Mouse (Mus musculus): ENCODE results near the gene Lztr1.

Lztr1 gene

DNA sequence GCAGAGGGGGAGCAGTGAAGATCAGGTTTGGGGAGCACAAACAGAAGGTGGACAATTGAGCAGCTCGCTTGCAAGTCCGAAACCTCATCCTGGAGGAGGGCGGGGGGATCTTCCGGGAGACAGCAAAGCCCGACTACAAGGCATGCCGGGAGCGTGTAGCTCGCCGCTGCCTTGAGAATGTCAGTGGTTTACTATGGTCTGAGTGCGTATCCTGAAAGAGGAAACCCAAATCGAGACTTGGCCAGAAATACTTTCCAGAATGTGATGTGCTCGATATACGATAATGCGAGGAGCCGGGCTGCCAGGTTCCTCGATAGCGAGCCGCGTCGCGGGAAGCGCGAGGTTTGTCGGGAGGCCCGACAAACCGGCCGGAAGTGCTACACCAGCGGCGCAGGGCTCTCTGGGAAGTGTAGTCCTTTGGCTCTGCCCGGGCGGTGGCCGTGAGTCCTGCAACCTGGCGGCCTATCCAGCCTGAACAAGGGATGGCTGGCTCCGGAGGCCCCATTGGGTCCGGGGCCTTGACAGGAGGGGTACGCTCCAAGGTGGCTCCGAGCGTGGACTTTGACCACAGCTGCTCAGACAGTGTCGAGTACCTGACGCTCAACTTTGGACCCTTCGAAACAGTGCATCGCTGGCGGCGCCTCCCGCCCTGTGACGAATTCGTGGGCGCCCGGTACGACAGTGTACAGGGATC, at the start of gene Lztr1:
TSS of gene Lztr1 (plus strand) at position 143 of the 694 bp plus-strand sequence.
- DNase-seq (ENCODE audit: low spot score in 2 of 2) = peak; percentile 82 to 89

- no peak for DNase-seq (ENCODE audit: low spot score in 2 of 2)
Measured at GRCm38 (mm10) chr16:17460254-17460653, 48.2 kb upstream of the Lztr1 start.

DNA sequence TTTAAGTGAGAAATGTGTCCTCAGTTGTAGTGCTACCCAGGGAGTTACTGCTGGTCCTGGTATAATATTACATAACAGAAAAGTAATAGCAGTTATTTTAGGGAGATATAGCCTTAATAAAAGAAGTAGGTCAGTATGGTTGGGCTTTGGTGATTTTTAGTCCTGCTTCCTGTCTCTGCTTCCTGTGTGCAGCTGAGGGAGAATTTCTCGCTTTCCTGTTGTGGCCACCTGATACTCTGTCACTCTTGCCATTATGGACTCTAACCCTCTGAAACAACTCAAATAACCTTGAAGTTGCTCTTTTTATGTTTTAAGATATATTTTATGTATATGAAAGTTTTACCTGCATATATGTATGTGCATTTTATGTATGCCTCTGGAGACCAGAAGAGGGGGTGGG, 46.9 kb upstream of the Lztr1 start:
- DNase-seq (ENCODE audit: low spot score in 2 of 2) = no peak

DNA sequence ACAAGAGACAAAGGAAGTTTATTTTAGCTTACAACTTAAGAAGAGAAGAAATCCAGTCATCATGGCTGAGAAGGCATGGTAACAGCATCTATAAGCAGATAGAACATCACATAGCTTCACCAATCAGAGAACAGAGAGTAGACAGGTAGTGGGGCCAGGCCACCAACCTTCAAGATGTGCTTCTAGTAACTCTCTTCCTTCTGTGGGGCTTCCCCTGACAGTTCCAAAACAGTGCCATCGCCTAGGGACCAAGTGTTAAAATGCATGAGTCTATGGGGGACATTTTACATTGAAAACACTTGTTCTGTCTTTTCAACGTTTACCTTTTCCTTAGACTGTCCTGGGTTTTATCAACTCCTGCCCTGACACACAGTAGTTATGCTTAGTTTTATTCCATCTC, 45.3 kb upstream of the Lztr1 start:
- DNase-seq (ENCODE audit: low spot score in 2 of 2) = no peak

GRCm38 (mm10) chr16:17466875-17467663, 41.4 kb upstream of the Lztr1 start:
- DNase-seq (ENCODE audit: low spot score in 2 of 2) = no peak

- DNase-seq (ENCODE audit: low spot score in 2 of 2) = no peak
Measured at GRCm38 (mm10) chr16:17472498-17472897, 36.0 kb upstream of the Lztr1 start.

GRCm38 (mm10) chr16:17474091-17474490, 34.4 kb upstream of the Lztr1 start:
- DNase-seq (ENCODE audit: low spot score in 2 of 2) = no peak

GRCm38 (mm10) chr16:17474761-17475160, 33.7 kb upstream of the Lztr1 start:
- DNase-seq (ENCODE audit: low spot score in 2 of 2) = no peak

GRCm38 (mm10) chr16:17475326-17475725, 33.2 kb upstream of the Lztr1 start:
- no peak for DNase-seq (ENCODE audit: low spot score in 2 of 2)

DNA sequence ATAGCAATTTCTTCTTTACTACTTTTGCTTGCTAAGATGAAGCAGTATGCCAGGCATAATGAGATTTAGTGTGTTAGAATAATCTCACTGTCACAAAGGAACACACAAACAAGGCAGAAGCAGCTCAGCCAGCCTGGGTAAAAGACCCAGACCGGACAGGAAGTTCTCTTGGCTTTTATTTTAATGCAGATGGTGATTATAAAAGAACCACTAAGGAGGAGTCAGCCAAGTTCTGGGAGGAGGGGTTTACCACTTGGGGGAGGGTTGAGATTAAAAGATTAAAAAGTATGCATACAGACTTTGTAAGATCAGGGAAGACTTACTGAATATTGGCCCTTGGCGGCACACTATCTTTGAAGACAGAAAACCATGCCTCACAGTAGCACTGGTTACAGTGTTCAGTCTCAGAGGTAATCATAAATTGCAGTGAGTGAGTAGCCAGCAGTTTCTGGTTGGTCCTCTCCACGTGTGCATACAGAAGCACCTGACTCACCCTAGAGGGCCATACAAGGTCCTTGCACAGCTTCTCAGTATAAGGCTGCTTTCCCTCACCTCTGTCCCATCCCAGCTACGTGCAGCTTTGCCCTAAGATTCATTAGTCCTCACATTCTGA, 30.1 kb upstream of the Lztr1 start:
- no peak for DNase-seq (ENCODE audit: low spot score in 2 of 2)

GRCm38 (mm10) chr16:17481465-17481864, 27.0 kb upstream of the Lztr1 start:
- no peak for DNase-seq (ENCODE audit: low spot score in 2 of 2)

- peak in 1 of 2 experiments; percentile 19 for DNase-seq (ENCODE audit: low spot score in 2 of 2)
Measured at GRCm38 (mm10) chr16:17486505-17486904, 22.0 kb upstream of the Lztr1 start.

- DNase-seq (ENCODE audit: low spot score in 2 of 2) = no peak
Measured at GRCm38 (mm10) chr16:17488478-17489468, 19.7 kb upstream of the Lztr1 start.

- no peak for DNase-seq (ENCODE audit: low spot score in 2 of 2)
Measured at GRCm38 (mm10) chr16:17489469-17490111, 18.9 kb upstream of the Lztr1 start, which contains the start of gene Aifm3. TSS of gene Aifm3 (plus strand) at chr16:17489611.

- DNase-seq (ENCODE audit: low spot score in 2 of 2) = no peak
Measured at GRCm38 (mm10) chr16:17491154-17491553, 17.3 kb upstream of the Lztr1 start.

DNA sequence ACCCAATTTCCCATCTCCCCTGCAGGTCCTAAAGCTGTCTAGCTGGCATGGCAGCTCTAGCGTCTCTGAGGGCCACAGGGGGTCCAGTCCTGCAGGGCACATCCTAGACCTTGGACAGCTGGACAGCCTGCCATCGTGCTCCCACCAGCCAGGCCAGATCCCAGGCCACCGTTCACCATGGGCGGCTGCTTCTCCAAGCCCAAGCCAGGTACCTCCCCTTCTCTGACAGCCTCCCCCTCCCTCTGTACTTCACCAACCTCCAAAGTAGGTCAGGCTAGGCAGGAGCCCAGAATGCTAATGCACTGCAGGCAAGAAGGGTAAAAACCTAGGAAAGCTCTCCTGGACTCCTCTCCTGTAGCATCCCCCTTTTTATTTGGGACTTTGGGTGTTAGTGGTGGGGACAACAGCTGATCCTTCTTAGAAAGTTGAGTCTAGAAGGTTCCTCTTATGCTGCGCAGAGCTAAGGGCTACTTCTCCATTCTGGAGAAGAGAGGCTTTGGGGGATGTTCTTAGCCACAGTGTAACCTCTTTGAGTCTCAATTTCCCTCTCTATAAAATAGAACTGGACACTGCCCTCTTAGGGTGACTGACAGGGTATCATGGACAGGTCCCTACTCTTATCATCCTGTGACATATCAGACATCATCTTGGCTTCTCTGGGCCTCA, 16.5 kb upstream of the Lztr1 start:
- no peak for DNase-seq (ENCODE audit: low spot score in 2 of 2)

DNA sequence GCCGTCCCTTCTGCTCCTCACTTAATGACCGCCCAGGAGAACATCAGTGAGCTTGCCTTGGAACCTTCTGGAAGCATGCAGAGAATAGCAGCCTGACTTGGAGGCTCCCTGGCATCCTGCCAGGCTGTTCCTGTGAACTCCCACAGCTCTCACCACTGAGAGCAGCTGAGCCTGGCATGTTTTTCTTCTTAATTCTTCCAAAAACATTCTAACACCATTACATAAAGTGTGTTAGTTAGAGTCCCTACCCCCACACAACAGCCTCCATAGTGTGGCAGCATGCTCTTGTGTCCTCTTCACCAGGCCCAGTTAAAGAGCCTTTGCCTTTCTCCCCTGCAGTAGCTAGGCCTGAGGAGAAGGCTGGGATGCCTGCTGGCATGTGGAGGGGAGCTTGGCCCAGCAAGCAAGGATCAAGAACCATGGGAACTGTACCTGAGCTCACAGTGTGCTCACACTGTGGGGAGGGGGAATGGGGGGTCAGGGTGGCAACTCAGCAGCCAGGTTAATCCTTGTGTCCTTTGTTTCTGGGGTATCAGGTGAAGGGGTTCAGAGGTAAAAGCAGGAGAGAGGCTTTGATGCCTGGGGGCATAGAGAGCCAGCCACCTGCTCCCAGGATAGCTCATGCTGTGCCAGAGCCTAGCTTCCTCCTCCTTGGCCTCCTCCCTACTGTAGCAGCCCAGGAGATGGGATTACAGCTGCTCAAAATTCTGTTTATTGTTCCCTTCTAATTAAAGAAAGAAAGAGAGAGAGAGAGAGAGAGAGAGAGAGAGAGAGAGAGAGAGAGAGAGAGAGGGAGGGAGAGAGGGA, 11.8 kb upstream of the Lztr1 start:
- DNase-seq (ENCODE audit: low spot score in 2 of 2) = peak in 1 of 2 experiments; percentile 19

DNA sequence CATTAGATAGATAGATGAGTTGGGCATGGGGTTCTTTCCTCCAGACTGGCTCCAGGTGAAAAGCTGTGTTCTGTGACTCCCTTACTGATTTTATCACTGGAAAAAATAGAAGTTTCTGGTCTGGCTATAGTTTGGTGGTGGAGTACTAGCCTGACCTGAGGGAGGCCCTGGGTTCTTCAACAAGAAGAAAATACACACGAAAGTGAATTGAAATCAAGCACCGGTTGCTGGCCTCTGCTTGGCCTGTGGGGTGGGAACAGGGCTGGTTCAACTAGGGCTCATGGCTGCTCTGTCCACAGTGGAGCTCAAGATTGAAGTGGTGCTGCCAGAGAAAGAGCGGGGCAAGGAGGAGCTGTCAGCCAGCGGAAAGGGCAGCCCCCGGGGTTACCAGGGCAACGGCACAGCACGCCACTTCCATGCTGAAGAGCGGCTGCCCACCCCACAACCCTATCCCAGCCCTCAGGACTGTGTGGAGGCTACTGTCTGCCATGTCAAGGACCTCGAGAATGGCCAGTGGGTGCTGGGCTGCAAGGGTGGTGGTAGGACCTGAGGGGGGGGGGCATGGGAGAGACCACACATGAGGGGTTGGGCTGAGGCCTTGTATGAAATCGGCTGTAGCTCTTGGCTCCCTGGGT, 9.1 kb upstream of the Lztr1 start:
- DNase-seq (ENCODE audit: low spot score in 2 of 2) = no peak

DNA sequence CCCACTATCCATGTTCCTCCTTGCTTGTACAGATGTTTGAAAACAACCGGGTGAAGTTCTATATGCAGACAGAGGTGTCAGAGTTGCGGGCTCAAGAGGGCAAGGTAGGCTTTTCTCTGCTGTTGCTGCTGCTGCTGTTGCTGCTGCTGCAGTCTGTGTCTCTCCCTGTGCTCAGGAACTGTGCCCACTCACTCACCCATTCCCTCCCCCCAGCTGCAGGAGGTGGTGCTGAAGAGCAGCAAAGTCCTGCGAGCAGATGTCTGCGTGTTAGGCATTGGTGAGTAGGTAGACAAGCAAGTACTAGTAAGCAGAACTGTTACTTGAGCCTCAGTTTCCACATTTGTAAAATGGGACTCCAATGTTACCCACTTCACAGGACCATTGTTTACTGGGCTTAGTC, 5.8 kb upstream of the Lztr1 start:
- no peak for DNase-seq (ENCODE audit: low spot score in 2 of 2)

Measured in heart, adult 9 months (tissue).